Mouse (Mus musculus) cerebellum, adult (tissue): ENCODE results near the gene Cdca4.

ENCODE experiments used
- ATAC-seq: cut with Nextera tagmentation; 2 replicates; pipeline ENCODE4 v1.9.2; 2017; ENCODE audit warnings: mild to moderate bottlenecking, moderate library complexity, mixed read lengths; ENCODE audit not compliant: insufficient number of reproducible peaks, low FRiP score, low TSS enrichment

The Cdca4 gene

GRCm38 (mm10) chr12:112802917-112803316, 26.3 kb downstream of the Cdca4 start:
- no peak for ATAC-seq

- no peak for ATAC-seq
These were observed 27.1 kb downstream of the Cdca4 start, which contains the start of gene Ahnak2 for GRCm38 (mm10) chr12:112801864-112802846. Gene Ahnak2 (minus strand): TSS chr12:112802657.

DNA sequence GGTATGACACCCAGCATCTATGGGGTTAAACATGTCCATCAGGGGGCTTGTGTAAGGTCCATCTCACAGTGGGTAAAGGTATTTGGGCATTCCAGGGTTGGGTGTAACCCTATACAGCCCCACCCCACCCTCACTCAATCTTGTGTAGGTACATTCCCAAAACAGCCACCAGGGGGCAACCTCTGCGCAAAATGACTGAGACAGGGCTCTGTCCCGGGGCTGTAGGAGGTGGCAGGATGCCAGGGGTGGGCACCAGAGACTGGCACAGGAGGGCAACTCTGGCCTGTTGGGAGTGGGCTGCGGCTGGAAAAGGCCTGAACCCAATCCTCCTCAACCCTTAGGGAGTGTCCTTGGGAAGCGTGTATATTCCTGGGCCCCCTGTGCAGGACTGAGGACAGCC, 28.7 kb downstream of the Cdca4 start:
- ATAC-seq, result no peak

GRCm38 (mm10) chr12:112799237-112799970, 29.8 kb downstream of the Cdca4 start:
- no peak for ATAC-seq

- ATAC-seq, result no peak
These were observed 30.5 kb downstream of the Cdca4 start for GRCm38 (mm10) chr12:112798716-112799115.

DNA sequence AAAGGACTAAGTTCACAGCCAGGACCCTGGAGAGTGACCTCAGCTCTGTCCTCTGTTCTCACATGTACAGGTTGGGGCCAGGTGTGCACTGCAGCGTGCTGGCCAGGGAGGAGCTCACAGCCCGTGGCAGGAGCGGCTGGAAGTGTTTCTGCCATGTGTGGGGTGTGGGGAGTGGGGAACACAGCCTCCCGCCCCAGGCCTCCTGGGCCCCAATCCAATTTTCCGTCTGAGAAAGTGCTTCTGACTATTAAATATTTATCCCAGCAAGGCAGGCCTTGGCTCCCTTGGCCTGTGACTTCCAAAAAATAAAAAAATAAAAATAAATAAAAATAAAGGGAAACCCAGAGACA, 30.9 kb downstream of the Cdca4 start:
- no peak for ATAC-seq

- ATAC-seq, result no peak
These were observed 31.4 kb downstream of the Cdca4 start for GRCm38 (mm10) chr12:112797672-112798331.

- ATAC-seq, result no peak
These were observed 32.4 kb downstream of the Cdca4 start for GRCm38 (mm10) chr12:112796551-112797510.

GRCm38 (mm10) chr12:112795466-112796104, 33.6 kb downstream of the Cdca4 start:
- ATAC-seq, result no peak

GRCm38 (mm10) chr12:112794998-112795397, 34.2 kb downstream of the Cdca4 start:
- ATAC-seq, result no peak

DNA sequence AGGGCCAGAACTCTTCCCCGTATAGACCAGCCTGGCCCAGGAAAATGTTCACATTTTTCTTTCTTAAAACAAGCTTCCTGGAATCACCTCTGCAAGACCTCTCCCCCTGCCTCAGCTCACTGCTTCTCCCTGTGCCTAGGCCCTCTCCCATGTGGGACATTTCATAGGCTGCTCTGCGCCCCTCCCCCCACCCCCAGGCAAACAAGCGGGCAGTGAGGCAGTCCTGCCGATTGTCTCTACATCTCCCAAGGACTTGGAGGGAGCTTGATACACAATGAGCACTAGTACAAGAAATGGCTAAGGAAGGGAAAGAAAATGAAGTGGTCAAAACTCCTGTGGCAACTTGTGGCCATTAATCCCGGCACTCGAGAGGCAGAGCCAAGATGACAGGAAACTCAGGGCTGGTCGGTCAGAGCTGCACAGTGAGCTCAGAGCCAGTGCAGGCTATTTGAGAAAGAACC, 34.8 kb downstream of the Cdca4 start:
- ATAC-seq, result no peak

DNA sequence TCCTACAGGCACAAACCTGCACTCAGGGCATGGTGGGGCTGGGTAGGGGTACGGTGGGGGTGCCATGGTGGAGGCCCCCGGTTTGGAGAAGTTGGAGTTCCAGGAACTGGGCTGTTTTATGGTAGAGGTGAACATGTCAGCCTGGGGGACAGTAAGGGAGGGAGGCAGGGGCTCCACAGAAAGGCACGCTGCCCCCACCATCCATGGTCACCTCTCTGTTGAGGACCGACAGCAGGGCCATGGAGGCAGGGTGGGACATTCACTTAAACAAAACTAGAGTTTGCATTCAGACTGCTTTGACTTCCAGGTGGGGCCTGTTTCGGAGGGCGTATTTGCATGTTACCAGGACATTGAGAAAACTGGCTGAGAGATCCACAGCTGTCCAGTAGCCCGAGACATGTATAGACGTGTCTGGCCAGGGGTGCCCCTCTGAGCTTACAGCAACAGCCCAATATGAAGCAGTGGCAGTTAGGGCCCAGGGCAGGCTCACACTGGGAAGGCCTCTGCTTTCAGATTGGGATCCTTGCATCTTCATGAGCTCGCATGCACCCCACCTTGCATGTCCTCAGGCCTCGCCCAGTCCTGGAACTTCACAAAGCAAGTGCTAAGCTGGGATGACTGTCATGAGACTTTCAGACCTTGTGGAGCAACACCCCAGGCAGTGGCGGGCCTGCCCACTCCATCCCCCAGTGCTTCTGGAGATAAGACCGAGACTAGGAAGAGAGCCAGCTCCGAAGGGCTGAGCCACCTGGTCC, 35.4 kb downstream of the Cdca4 start:
- no peak for ATAC-seq

- no peak for ATAC-seq
These were observed 38.2 kb downstream of the Cdca4 start for GRCm38 (mm10) chr12:112791026-112791425.

DNA sequence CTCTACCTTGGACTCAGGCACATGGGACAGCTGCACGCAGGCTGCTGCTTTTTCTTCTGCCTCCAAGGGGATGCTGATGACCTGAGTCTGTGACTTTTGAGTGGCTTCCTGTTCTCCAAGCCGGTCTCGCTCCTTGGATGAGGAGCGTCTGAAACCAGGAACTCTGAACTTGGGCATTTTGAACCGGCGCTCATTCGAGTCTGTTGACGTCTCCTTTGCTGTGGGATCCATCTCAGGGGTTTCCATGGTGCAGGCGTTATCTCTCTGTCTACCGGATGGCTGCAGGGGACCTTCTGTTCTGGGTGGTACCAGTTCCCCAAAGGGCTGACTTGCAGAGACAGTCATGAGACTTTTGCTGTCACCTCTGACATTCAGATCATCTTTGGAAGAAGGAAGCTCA, 54.7 kb downstream of the Cdca4 start:
- ATAC-seq, result no peak

- no peak for ATAC-seq
These were observed 55.2 kb downstream of the Cdca4 start for GRCm38 (mm10) chr12:112774026-112774425.

GRCm38 (mm10) chr12:112773366-112773765, 55.9 kb downstream of the Cdca4 start:
- ATAC-seq, result no peak

DNA sequence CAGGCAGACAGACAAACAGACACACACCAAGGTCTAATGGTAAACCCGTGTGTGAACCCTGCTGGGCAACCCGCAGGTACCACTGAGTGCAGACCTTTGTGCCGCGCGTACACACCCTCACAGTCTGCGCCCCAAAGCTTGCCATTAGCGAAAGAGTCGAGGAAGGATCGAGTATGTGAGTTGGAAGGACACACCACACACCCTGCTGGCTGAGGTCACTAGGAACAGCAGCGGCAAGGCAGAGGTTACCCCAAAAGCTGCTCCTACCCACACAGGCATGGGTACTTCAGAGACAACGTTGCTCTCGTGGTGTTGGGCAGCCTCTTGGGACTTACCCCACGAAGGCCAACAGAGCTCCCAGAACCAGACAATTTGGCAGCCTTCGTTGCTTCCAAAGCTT, 56.9 kb downstream of the Cdca4 start:
- no peak for ATAC-seq

- ATAC-seq, result no peak
These were observed 58.8 kb downstream of the Cdca4 start for GRCm38 (mm10) chr12:112770396-112770795.
